Mouse (Mus musculus) kidney, embryonic 16.5 days (tissue): ENCODE measurements around the gene Serpina11. TPM values are rescaled to one million over a fixed set of nuclear protein-coding genes. Genes with fewer than 3 reads are reported as not detected.

Experiments used
- ATAC-seq: fragments of 200-750 bp; cut with Nextera tagmentation; 2 replicates; pipeline ENCODE4 v1.8.0; 2017; ENCODE audit warnings: moderate TSS enrichment; ENCODE audit not compliant: low FRiP score, low TSS enrichment
- H3K27ac ChIP-seq: fragments of 300-500 bp; sonication (generic); 2 replicates; pipeline ENCODE4 v1.5.1; 2014; ENCODE audit warnings: low read length
- H3K27me3 ChIP-seq: fragments of 300-500 bp; sonication (generic); 2 replicates; pipeline ENCODE4 v1.6.1; 2014; ENCODE audit warnings: low read length, control low read depth, mixed read lengths; ENCODE audit not compliant: insufficient read depth
- H3K36me3 ChIP-seq: fragments of 300-500 bp; sonication (generic); 2 replicates; pipeline ENCODE4 v1.6.1; 2014; ENCODE audit warnings: low read length, control low read depth, mixed read lengths; ENCODE audit not compliant: insufficient read depth
- H3K4me1 ChIP-seq: fragments of 300-500 bp; sonication (generic); 2 replicates; pipeline ENCODE4 v1.6.1; 2014; ENCODE audit warnings: low read length, control low read depth, mixed read lengths; ENCODE audit not compliant: insufficient read depth
- H3K4me2 ChIP-seq: fragments of 300-500 bp; sonication (generic); replicated peaks from 2 replicates; pipeline ENCODE4 v1.6.1; 2014; ENCODE audit warnings: low read depth, low read length
- H3K4me3 ChIP-seq: fragments of 300-500 bp; sonication (generic); 2 replicates; pipeline ENCODE4 v1.5.1; 2014; ENCODE audit warnings: mild to moderate bottlenecking, low read length
- H3K9ac ChIP-seq: fragments of 300-500 bp; sonication (generic); replicated peaks from 2 replicates; pipeline ENCODE4 v1.6.1; 2014; ENCODE audit warnings: low read length
- H3K9me3 ChIP-seq: fragments of 300-500 bp; sonication (generic); 2 replicates; pipeline ENCODE4 v1.6.1; 2016; ENCODE audit warnings: low read length, control low read depth
- WGBS: fragments of 180-500 bp; shearing (Covaris S2); extraction: QIAGEN DNeasy Blood & Tissue Kit; methylation state at CpG from one replicate; pipeline ENCODE4 v1.1.7; 2014; 5-methylcytosine and 5-hydroxymethylcytosine counted together
- polyA plus RNA-seq: library from polyadenylated mRNA; unstranded; fragments of >200 nt; fragmentation: Nextera tagmentation; extraction: Ambion mirVana; gene quantifications from 2 replicates; pipeline ENCODE4 v1.2.1, GENCODE M21; 2015

Gene Serpina11
- not detected in 2 replicates for polyA plus RNA-seq

DNA sequence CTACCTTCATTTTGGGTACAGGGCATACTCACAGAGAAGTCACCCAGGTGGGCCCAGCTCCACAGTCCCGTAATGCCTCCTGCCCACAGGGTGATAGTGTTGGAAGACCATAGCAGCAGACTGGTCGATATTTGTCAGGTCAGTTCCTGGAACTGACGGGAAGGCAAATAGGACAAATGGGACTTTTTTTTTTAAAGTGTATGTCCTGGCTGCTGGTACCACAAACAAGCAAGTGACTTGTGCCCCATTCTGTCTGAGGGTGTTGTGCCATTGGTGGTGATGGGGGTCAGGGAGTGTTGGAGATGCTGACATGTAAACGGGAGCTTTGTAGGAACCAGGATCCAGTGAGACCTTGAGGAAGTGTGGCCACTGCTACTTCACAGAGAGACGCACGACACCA lies at the start of gene Serpina11:
TSS of gene Serpina11 (minus strand) at position 101 of the 400 bp plus-strand sequence.
- Histone ChIP-seq H3K9ac (no peak within 1 kb of the TSS), H3K4me3 (no peak within 1 kb of the TSS), H3K4me1 (no peaks in the 10 kb centered on the region), H3K27ac (no peak within 1 kb of the TSS), H3K9me3 (no peaks in the 10 kb centered on the region), H3K27me3 (0 out of 2 replicates have a peak, but pooled peaks cover 4% of the 10 kb centered on the region), H3K36me3 (no peaks in the 10 kb centered on the region), H3K4me2 (no peak within 1 kb of the TSS)
- 92% methylated on average over 6 of the region's 6 CpGs for WGBS
- ATAC-seq: no peak

DNA sequence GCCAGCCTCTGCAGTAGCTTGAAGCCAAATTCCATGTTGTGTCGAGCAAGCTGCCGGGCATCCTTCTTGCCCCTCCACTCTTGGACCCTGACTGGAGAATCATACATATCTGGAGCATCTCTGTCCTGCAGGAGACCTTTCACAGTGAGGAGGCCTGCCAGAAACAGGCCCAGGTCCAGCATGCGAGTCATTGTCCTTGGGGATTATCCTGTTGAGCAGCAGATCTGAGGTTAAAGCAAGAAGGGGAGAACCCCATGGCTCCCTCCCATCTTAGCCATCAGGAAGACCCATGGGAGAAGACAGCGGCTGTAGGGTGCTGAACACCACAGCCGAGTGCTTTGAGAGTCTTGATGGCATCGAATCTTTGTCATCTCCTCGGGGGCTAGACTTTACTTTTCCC lies 48.4 kb upstream of the Serpina11 start:
- Histone ChIP-seq H3K27me3 (no peaks in the 10 kb centered on the region), H3K4me3 (no peak overlapping the region), H3K36me3 (no peaks in the 10 kb centered on the region), H3K9ac (no peak overlapping the region), H3K9me3 (no peaks in the 10 kb centered on the region), H3K4me2 (no peak overlapping the region), H3K4me1 (no peaks in the 10 kb centered on the region), H3K27ac (no peak overlapping the region)
- no peak for ATAC-seq
- 87% methylated on average over 7 of the region's 7 CpGs for WGBS

DNA sequence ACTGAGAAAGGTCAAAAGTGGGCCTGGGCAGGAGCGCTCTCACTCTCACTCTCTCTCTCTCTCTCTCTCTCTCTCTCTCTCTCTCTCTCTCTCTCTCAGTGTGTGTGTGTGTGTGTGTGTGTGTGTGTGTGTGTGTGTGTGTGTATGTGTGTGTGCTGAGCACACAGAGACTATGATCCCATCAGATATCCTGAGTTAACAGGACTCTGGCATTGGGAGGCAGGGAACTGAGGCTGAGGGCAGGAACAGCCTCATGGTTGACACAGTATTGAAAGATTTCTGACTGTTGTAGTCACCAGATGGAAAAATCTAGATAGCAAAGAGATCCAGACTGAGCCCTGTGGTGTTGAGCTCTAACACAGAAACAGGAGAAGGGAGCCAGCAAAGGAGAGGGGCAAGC lies 44.0 kb upstream of the Serpina11 start:
- 100% methylated on average over 1 of the region's 1 CpGs for WGBS
- no peak overlapping the region for H3K4me2 ChIP-seq
- no peak for ATAC-seq
- no peaks in the 10 kb centered on the region for H3K9me3 ChIP-seq
- H3K9ac ChIP-seq: no peak overlapping the region
- H3K4me1 ChIP-seq: no peaks in the 10 kb centered on the region
- no peaks in the 10 kb centered on the region for H3K36me3 ChIP-seq
- H3K27ac ChIP-seq: no peak overlapping the region
- no peak overlapping the region for H3K4me3 ChIP-seq
- no peaks in the 10 kb centered on the region for H3K27me3 ChIP-seq

DNA sequence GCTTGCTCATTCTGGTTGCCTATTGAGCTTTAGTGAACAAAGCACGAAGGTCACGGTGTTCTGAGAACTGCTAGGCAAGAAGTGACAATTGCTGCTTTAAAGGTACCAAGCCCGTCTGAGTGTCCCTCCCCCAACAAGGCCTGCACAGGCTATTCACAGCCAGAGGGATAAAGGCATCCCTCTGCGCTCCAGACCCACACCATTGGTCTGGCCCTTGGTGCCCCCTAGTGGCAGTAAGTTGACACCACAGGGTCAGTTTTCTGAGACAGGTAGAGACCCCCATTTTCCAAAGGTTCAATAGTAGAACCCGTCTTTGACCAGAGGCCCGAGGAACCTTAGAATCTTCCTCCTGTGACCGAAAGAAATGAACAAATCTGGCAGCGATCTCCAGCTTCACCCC lies 40.2 kb upstream of the Serpina11 start:
- no peaks in the 10 kb centered on the region for H3K4me1 ChIP-seq
- no peaks in the 10 kb centered on the region for H3K36me3 ChIP-seq
- no peak overlapping the region for H3K27ac ChIP-seq
- no peaks in the 10 kb centered on the region for H3K9me3 ChIP-seq
- H3K27me3 ChIP-seq: no peaks in the 10 kb centered on the region
- no peak for ATAC-seq
- no peak overlapping the region for H3K9ac ChIP-seq
- H3K4me2 ChIP-seq: no peak overlapping the region
- H3K4me3 ChIP-seq: no peak overlapping the region
- WGBS: 46% methylated on average over 8 of the region's 8 CpGs

DNA sequence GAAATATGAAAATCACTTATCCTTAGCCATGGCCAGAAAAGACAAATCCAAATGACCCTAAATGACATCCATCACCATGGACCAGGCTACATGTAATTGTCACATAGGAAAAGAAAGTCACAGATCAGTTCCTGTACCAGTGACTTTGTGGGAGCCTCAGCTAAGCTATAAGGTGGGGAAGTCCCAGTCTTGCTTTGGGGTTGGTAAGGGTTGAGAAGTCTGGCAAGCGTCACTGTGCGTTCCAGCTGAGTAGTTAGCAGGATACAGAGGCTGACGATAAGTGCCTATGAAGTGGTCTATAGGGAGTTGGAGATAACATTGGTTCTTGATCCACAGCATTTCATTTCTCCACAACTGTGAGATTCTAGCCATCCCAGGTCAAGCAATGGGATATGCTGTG lies 25.5 kb upstream of the Serpina11 start:
- H3K4me1 ChIP-seq: 0 out of 2 replicates have a peak, but pooled peaks cover 3% of the 10 kb centered on the region
- no peak overlapping the region for H3K9ac ChIP-seq
- ATAC-seq: no peak
- H3K27me3 ChIP-seq: no peaks in the 10 kb centered on the region
- H3K36me3 ChIP-seq: no peaks in the 10 kb centered on the region
- H3K4me3 ChIP-seq: no peak overlapping the region
- no peak overlapping the region for H3K27ac ChIP-seq
- 0 out of 2 replicates have a peak, but pooled peaks cover 2% of the 10 kb centered on the region for H3K9me3 ChIP-seq
- H3K4me2 ChIP-seq: no peak overlapping the region
- 66% methylated on average over 3 of the region's 3 CpGs for WGBS

DNA sequence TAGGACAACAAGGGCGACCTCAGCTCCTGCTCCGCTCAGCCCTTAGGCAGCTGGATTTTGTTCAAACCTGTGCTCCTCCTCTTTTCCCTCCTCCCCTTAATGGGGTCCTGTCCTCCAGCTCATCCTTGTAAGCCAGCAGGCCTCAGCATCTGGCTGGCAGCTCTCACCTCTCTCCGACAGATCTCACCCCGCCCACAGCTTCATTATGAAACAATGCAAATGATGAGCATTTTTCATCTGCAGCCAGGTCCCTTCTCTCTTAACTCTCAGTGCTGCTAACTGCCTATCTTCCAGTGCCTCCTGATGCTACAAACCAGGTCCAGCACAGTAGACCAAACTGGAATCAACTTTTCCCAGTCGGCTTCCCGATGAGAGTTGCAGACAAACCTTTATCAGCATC lies 23.9 kb upstream of the Serpina11 start, which contains the start of gene Serpina9:
TSS of gene Serpina9 (minus strand) at position 136 of the 400 bp plus-strand sequence.
- Histone ChIP-seq H3K36me3 (no peaks in the 10 kb centered on the region), H3K27ac (no peak within 1 kb of the TSS), H3K9ac (no peak within 1 kb of the TSS), H3K27me3 (no peaks in the 10 kb centered on the region), H3K4me2 (no peak within 1 kb of the TSS), H3K4me3 (no peak within 1 kb of the TSS), H3K9me3 (0 out of 2 replicates have a peak, but pooled peaks cover 2% of the 10 kb centered on the region), H3K4me1 (0 out of 2 replicates have a peak, but pooled peaks cover 3% of the 10 kb centered on the region)
- ATAC-seq: no peak
- 84% methylated on average over 6 of the region's 6 CpGs for WGBS

DNA sequence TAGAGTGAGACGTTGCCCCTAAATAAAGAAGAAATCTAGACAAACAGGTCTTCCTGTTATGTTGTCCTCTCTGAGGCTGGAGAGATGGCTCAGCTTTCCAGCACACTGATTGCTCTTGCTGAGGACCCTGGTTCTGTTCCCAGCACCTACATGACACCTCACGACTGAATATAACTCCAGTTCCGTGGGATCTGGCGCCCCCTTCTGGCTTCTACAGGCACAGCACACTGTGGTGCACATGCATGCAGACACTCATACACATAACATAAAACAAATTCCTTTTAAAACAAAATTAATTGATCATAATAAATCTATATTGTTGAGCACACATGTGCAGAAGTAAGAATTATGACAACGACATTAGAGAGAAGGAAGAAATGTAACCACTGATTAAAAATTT lies 14.9 kb upstream of the Serpina11 start:
- H3K27me3 ChIP-seq: no peaks in the 10 kb centered on the region
- H3K4me1 ChIP-seq: 0 out of 2 replicates have a peak, but pooled peaks cover 10% of the 10 kb centered on the region
- H3K36me3 ChIP-seq: no peaks in the 10 kb centered on the region
- no peak for ATAC-seq
- peaks cover 6% of the 10 kb centered on the region for H3K9me3 ChIP-seq
- no peak overlapping the region for H3K4me2 ChIP-seq
- no peak overlapping the region for H3K27ac ChIP-seq
- no peak overlapping the region for H3K9ac ChIP-seq
- no peak overlapping the region for H3K4me3 ChIP-seq
- WGBS: 86% methylated on average over 5 of the region's 5 CpGs

DNA sequence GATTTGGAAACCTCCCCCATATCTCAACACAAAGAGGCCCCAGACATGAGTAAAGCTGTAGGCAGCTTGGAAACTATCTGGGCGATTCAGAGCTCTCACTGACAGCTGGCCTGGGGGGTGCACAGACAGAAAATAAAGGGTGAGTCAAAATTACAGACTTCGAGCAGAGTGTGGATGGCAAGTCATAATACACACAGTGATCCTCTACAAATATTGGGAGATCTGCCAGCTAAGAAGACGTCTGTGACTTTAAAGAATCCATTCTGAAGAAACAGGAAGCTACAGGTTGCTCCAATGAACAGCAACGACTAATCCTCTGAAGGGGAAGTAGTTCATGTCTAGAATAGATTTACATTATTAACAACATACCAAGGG lies 13.5 kb upstream of the Serpina11 start:
- Histone ChIP-seq H3K4me2 (no peak overlapping the region), H3K27me3 (no peaks in the 10 kb centered on the region), H3K4me1 (0 out of 2 replicates have a peak, but pooled peaks cover 10% of the 10 kb centered on the region), H3K9me3 (peaks cover 6% of the 10 kb centered on the region), H3K36me3 (no peaks in the 10 kb centered on the region), H3K9ac (no peak overlapping the region), H3K27ac (no peak overlapping the region), H3K4me3 (no peak overlapping the region)
- ATAC-seq: no peak
- 34% methylated on average over 4 of the region's 4 CpGs for WGBS

DNA sequence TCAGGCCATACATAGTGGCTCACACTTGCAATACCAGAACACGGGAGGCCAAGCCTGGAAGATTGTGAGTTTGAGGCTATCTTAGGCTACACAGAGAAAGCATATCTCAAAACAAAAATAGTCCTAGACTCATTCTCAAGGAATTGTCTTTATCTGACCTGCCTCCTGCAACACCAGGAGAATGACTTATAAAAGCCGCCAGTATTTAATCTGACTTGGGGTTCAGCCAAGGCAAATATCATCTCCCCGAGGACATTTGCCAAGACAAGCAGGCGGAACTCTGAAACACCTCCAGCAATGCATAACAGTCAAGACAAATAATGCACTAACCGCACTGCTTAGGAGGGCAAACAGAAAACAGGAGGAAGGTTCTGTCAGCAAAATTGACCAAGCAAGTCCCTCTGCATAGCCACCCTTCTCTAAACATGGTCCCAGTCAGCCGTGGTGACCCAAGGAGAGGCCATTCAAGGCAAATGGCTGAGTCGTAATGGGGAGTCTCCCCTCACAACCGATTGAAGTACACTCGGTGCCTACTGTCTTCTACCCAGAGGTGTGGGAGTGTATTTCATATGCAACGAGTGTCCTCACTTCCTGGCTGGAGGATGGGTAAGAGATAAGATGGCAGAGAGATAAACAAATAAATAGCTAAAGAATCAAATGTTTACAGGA lies 12.9 kb upstream of the Serpina11 start:
- Histone ChIP-seq H3K27ac (no peak overlapping the region), H3K27me3 (no peaks in the 10 kb centered on the region), H3K4me2 (no peak overlapping the region), H3K9ac (no peak overlapping the region), H3K36me3 (no peaks in the 10 kb centered on the region), H3K9me3 (peaks cover 6% of the 10 kb centered on the region), H3K4me1 (0 out of 2 replicates have a peak, but pooled peaks cover 10% of the 10 kb centered on the region), H3K4me3 (no peak overlapping the region)
- WGBS: 37% methylated on average over 10 of the region's 10 CpGs
- ATAC-seq: peak; percentile 67; the same call in 1 of the 2 replicates

DNA sequence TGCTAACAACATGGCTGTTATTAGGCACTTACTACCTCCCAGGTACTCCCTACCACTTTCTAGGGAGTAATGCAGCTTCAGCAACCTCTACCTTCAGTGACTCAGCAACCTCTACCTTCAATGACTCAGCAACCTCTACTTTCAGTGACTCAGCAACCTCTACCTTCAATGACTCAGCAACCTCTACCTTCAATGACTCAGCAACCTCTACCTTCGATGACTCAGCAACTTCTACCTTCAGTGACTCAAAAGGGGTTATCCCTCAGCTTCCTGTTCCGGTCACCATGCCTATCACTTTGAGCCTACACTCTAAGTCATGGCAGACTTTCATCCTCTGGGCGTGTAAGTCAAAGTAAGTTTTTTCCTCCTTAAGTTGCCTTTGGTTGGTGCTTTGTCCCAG lies 10.8 kb upstream of the Serpina11 start:
- WGBS: 95% methylated on average over 3 of the region's 3 CpGs
- no peak overlapping the region for H3K4me2 ChIP-seq
- no peak for ATAC-seq

More for the DNA sequence above, 10.8 kb upstream of the Serpina11 start:
- Histone ChIP-seq H3K36me3 (no peaks in the 10 kb centered on the region), H3K4me3 (no peak overlapping the region), H3K4me1 (0 out of 2 replicates have a peak, but pooled peaks cover 10% of the 10 kb centered on the region), H3K27me3 (no peaks in the 10 kb centered on the region), H3K9me3 (peaks cover 6% of the 10 kb centered on the region), H3K9ac (no peak overlapping the region), H3K27ac (no peak overlapping the region)
